Mouse (Mus musculus): ENCODE measurements around the gene Gstp3. TPM values are rescaled to one million over a fixed set of nuclear protein-coding genes. Genes with fewer than 3 reads are reported as not detected.

The Gstp3 gene
- polyA plus RNA-seq, 1 experiment from 2014 or later, result not detected

- Histone ChIP-seq H3K9me3 (no peaks in the 10 kb centered on the region), H3K4me3 (replicated peaks) (no peak overlapping the region), H3K27me3 (peaks cover 43% of the 10 kb centered on the region), H3K4me1 (peaks cover 54% of the 10 kb centered on the region), H3K4me2 (0 out of 2 replicates have a peak overlapping the region, but pooled peaks have one; percentile 95), H3K27ac (0 out of 2 replicates have a peak overlapping the region, but pooled peaks have one; percentile 0), H3K9ac (no peak overlapping the region), H3K36me3 (replicated peaks) (no peaks in the 10 kb centered on the region)
- ATAC-seq (ENCODE audit: low FRiP score), result no peak
- 89% methylated on average over 13 of the region's 13 CpGs for WGBS
These were observed 39.1 kb upstream of the Gstp3 start for GRCm38 (mm10) chr19:4098426-4098825.

DNA sequence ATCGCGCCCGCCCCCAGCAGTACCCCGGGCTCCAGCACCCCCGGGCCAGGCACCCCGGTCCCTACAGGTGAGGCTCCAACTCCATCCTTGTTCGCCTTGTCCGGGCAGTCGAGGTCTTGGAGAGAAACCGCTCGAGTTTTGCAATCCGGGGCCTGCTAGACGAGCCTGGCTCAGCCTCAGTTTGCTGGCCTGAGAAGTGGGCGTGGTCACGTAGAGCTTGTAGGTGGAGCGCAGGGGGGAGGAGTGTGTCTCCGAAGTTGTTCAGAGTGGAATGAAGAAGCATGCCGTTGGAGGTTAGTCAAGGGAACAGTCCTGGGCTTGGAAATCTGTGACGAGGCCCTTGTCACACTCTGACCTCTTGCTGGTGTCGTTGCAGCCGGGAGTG lies 38.1 kb upstream of the Gstp3 start:
- Histone ChIP-seq H3K4me2 (peak overlapping the region; percentile 63), H3K27me3 (peaks cover 36% of the 10 kb centered on the region), H3K27ac (peak overlapping the region; percentile 88), H3K9me3 (no peaks in the 10 kb centered on the region), H3K4me3 (replicated peaks) (peak overlapping the region; percentile 64), H3K4me1 (peaks cover 54% of the 10 kb centered on the region), H3K9ac (peak overlapping the region; percentile 57), H3K36me3 (replicated peaks) (no peaks in the 10 kb centered on the region)
- ATAC-seq (ENCODE audit: low FRiP score), result peak; percentile 18
- 2% methylated on average over 21 of the region's 21 CpGs for WGBS

- no peaks in the 10 kb centered on the region for H3K36me3 ChIP-seq (replicated peaks)
- peak within 1 kb of the TSS; percentile 64 for H3K4me3 ChIP-seq (replicated peaks)
- peak within 1 kb of the TSS; percentile 88 for H3K27ac ChIP-seq
- no peaks in the 10 kb centered on the region for H3K9me3 ChIP-seq
- H3K4me2 ChIP-seq, result peak within 1 kb of the TSS; percentile 63
- H3K9ac ChIP-seq, result peak within 1 kb of the TSS; percentile 57
- H3K27me3 ChIP-seq, result peaks cover 30% of the 10 kb centered on the region
- H3K4me1 ChIP-seq, result peaks cover 53% of the 10 kb centered on the region
- WGBS, result under 1% methylated on average over 65 of the region's 65 CpGs
- ATAC-seq (ENCODE audit: low FRiP score), result peak; percentile 95
These were observed 37.5 kb upstream of the Gstp3 start, which contains the start of gene Cdk2ap2 for GRCm38 (mm10) chr19:4096642-4097440. Gene Cdk2ap2 (plus strand): TSS chr19:4097182.

DNA sequence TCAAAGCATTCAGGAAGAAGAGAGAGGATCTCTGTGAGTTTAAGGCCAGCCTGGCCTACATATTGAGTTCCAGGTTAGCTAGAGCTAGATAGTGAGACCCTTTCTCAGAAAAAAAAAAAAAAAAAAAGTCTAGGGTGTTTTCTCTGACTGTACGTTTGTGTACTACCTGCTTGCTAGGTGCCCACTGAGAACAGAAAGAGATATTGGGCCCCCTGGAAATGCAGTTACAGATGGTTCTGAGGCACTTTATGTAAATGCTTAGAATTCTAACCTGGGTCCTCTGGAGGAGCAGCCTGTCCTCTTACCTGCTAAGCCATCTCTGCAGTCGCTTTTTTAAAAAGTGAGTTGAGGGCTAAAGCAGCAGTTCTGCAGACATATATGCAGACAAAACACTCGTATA lies 36.4 kb upstream of the Gstp3 start:
- H3K9ac ChIP-seq, result no peak overlapping the region
- peak overlapping the region; percentile 63; the same call in 1 of the 2 replicates for H3K4me2 ChIP-seq
- peaks cover 19% of the 10 kb centered on the region for H3K27me3 ChIP-seq
- H3K4me3 ChIP-seq (replicated peaks), result no peak overlapping the region
- WGBS, result 63% methylated on average over 3 of the region's 3 CpGs
- no peak overlapping the region for H3K27ac ChIP-seq
- ATAC-seq (ENCODE audit: low FRiP score), result no peak
- H3K9me3 ChIP-seq, result no peaks in the 10 kb centered on the region
- H3K4me1 ChIP-seq, result peaks cover 42% of the 10 kb centered on the region
- no peaks in the 10 kb centered on the region for H3K36me3 ChIP-seq (replicated peaks)

- Histone ChIP-seq H3K36me3 (replicated peaks) (no peaks in the 10 kb centered on the region), H3K4me3 (replicated peaks) (no peak overlapping the region), H3K27me3 (peaks cover 14% of the 10 kb centered on the region), H3K4me1 (peaks cover 33% of the 10 kb centered on the region), H3K4me2 (no peak overlapping the region), H3K27ac (no peak overlapping the region), H3K9me3 (no peaks in the 10 kb centered on the region), H3K9ac (no peak overlapping the region)
- WGBS, result 82% methylated on average over 5 of the region's 5 CpGs
- ATAC-seq (ENCODE audit: low FRiP score), result no peak
These were observed 35.5 kb upstream of the Gstp3 start for GRCm38 (mm10) chr19:4094774-4095303.

- Histone ChIP-seq H3K9ac (no peak overlapping the region), H3K36me3 (replicated peaks) (no peaks in the 10 kb centered on the region), H3K4me1 (peaks cover 28% of the 10 kb centered on the region), H3K27ac (no peak overlapping the region), H3K9me3 (no peaks in the 10 kb centered on the region), H3K4me2 (no peak overlapping the region), H3K27me3 (peaks cover 12% of the 10 kb centered on the region; the same call in 1 of the 2 replicates), H3K4me3 (replicated peaks) (no peak overlapping the region)
- WGBS, result 91% methylated on average over 3 of the region's 3 CpGs
- ATAC-seq (ENCODE audit: low FRiP score), result no peak
These were observed 35.0 kb upstream of the Gstp3 start for GRCm38 (mm10) chr19:4094348-4094747.

DNA sequence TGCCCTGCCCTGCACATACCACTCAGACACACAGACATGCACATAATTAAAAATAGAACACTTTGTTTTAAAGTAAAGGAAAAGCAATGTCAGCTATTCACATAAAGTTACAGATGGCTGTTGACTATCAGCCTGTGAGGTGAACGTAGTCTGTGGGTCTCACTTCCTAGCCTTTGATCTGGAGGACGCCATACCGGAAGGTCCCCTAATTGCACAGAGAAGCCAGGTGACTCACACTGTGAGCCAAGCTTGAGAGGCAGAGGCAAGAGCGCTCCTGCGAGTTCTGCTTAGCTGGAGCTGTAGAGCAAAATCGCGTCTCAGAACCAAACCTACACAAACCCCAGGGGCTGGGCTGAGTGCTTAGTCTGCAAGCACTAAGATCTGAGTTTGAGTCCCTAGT lies 34.4 kb upstream of the Gstp3 start:
- ATAC-seq (ENCODE audit: low FRiP score), result no peak
- Histone ChIP-seq H3K27ac (no peak overlapping the region), H3K4me3 (replicated peaks) (no peak overlapping the region), H3K36me3 (replicated peaks) (no peaks in the 10 kb centered on the region), H3K27me3 (peaks cover 10% of the 10 kb centered on the region; the same call in 1 of the 2 replicates), H3K9me3 (no peaks in the 10 kb centered on the region), H3K4me2 (no peak overlapping the region), H3K9ac (no peak overlapping the region), H3K4me1 (peaks cover 22% of the 10 kb centered on the region)
- WGBS, result 86% methylated on average over 7 of the region's 7 CpGs

DNA sequence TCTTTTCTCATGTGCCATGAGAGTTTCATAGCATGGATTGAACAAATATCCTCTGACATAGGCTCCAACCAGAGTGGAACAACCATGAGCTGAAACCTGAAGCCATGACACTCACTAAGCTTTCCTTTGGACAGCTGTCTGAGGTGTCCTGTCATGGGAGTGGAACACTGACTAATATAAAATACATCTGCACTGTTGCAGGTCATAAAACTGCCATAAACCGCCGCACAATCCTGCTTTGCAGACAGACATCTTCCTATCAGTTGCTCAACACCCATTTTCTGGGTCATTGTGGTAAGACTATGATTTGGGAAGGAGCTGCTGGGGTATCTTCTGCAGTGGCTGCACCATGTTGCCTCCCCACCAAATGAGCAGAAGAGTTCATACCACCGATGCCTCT lies 33.4 kb upstream of the Gstp3 start:
- 0 out of 2 replicates have a peak, but pooled peaks cover 10% of the 10 kb centered on the region for H3K27me3 ChIP-seq
- H3K9ac ChIP-seq, result no peak overlapping the region
- peaks cover 12% of the 10 kb centered on the region for H3K4me1 ChIP-seq
- no peak for ATAC-seq (ENCODE audit: low FRiP score)
- H3K27ac ChIP-seq, result no peak overlapping the region
- WGBS, result 95% methylated on average over 3 of the region's 3 CpGs
- no peaks in the 10 kb centered on the region for H3K36me3 ChIP-seq (replicated peaks)
- H3K4me3 ChIP-seq (replicated peaks), result no peak overlapping the region
- no peak overlapping the region for H3K4me2 ChIP-seq
- no peaks in the 10 kb centered on the region for H3K9me3 ChIP-seq

- 66% methylated on average over 2 of the region's 2 CpGs for WGBS
- Histone ChIP-seq H3K27ac (no peak overlapping the region), H3K4me3 (replicated peaks) (no peak overlapping the region), H3K9ac (no peak overlapping the region), H3K4me1 (peaks cover 5% of the 10 kb centered on the region), H3K9me3 (no peaks in the 10 kb centered on the region), H3K4me2 (no peak overlapping the region), H3K27me3 (0 out of 2 replicates have a peak, but pooled peaks cover 10% of the 10 kb centered on the region), H3K36me3 (replicated peaks) (no peaks in the 10 kb centered on the region)
- no peak for ATAC-seq (ENCODE audit: low FRiP score)
These were observed 32.0 kb upstream of the Gstp3 start for GRCm38 (mm10) chr19:4091383-4091782.

GRCm38 (mm10) chr19:4090446-4090845 lies 31.1 kb upstream of the Gstp3 start:
- no peaks in the 10 kb centered on the region for H3K9me3 ChIP-seq
- 0 out of 2 replicates have a peak, but pooled peaks cover 10% of the 10 kb centered on the region for H3K27me3 ChIP-seq
- H3K9ac ChIP-seq, result 0 out of 2 replicates have a peak overlapping the region, but pooled peaks have one; percentile 17
- H3K4me1 ChIP-seq, result no peaks in the 10 kb centered on the region
- H3K36me3 ChIP-seq (replicated peaks), result no peaks in the 10 kb centered on the region
- H3K27ac ChIP-seq, result no peak overlapping the region
- ATAC-seq (ENCODE audit: low FRiP score), result no peak
- H3K4me2 ChIP-seq, result no peak overlapping the region
- no peak overlapping the region for H3K4me3 ChIP-seq (replicated peaks)
- WGBS, result 80% methylated on average over 3 of the region's 3 CpGs

DNA sequence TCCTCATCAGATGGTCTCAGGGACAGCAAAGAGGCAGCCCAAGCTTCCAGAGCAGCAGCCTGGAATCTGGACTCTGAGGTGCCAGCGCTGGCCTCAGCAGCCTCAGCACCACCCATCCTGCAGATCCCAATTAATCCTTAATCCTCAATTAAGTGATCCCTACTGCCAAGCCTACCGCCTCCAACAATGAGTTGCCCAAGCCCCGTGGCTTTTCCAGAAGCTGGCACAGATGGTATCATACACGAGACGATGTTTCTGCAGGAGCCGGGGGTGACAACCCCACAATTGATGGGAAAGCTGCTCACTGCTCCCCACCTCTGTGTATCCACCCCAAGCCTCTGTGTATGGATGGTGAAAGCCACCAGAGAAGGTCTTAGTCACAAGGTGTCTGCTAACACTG lies 29.8 kb upstream of the Gstp3 start:
- Histone ChIP-seq H3K9ac (no peak overlapping the region), H3K27ac (no peak overlapping the region), H3K27me3 (peaks cover 13% of the 10 kb centered on the region; the same call in 1 of the 2 replicates), H3K4me1 (no peaks in the 10 kb centered on the region), H3K4me2 (no peak overlapping the region), H3K36me3 (replicated peaks) (no peaks in the 10 kb centered on the region), H3K9me3 (no peaks in the 10 kb centered on the region), H3K4me3 (replicated peaks) (no peak overlapping the region)
- 53% methylated on average over 6 of the region's 6 CpGs for WGBS
- ATAC-seq (ENCODE audit: low FRiP score), result no peak

GRCm38 (mm10) chr19:4088146-4088545 lies 28.8 kb upstream of the Gstp3 start:
- Histone ChIP-seq H3K4me3 (replicated peaks) (no peak overlapping the region), H3K4me2 (no peak overlapping the region), H3K36me3 (replicated peaks) (no peaks in the 10 kb centered on the region), H3K27ac (no peak overlapping the region), H3K4me1 (no peaks in the 10 kb centered on the region), H3K27me3 (peaks cover 18% of the 10 kb centered on the region; the same call in 1 of the 2 replicates), H3K9me3 (no peaks in the 10 kb centered on the region), H3K9ac (no peak overlapping the region)
- 57% methylated on average over 5 of the region's 5 CpGs for WGBS
- no peak for ATAC-seq (ENCODE audit: low FRiP score)

All from forebrain, embryonic 12.5 days (tissue).